9 mouse cellular contexts compared by ENCODE assay signal in genomic region chr9:64385511-64386465, GRCm38 (mm10). TPM values are rescaled to one million over a fixed set of nuclear protein-coding genes. Genes with fewer than 3 reads are reported as not detected.
A peak's percentile ranks its signal among the peaks of the same experiment; 100 is the strongest.
DNase-seq lines count a peak whose midpoint lies in the region; ATAC-seq and TF ChIP-seq lines count a peak whose summit lies in the region.
"Had no signal": no experiment of that assay in that cellular context is flagged by ENCODE, and none has a peak within 500 bp of the region (broad histone marks: within the 10 kb centered on the region; RNA-seq: fewer than 3 reads in every experiment).

Megf11 (plus strand) TSS chr9:64385626.

- peaks cover 27% of the 10 kb centered on the region for H3K4me1 ChIP-seq in cerebellum, adult 2 months (ENCODE audit: control insufficient read depth, insufficient read depth, low read length)
- H3K4me1 ChIP-seq in lung, embryonic 15.5 days = peaks cover 39% of the 10 kb centered on the region

- no peaks in the 10 kb centered on the region for H3K9me3 ChIP-seq in lung, embryonic 15.5 days

- TF ChIP-seq CTCF in cerebellum, adult 2 months (IDR thresholded peaks at IDR 0.05; ENCODE audit: borderline replicate concordance, insufficient read depth, low read depth, low read length) = no peak

- H3K27me3 ChIP-seq in cerebellum, adult 2 months (ENCODE audit: control insufficient read depth, insufficient read depth, low read length) = no peaks in the 10 kb centered on the region
- H3K27me3 ChIP-seq in lung, embryonic 15.5 days = peaks cover 62% of the 10 kb centered on the region

- peak within 1 kb of the TSS; percentile 43 for H3K9ac ChIP-seq in lung, embryonic 15.5 days

- TF ChIP-seq POLR2A in cerebellum, adult 2 months (IDR thresholded peaks at IDR 0.05; ENCODE audit: borderline replicate concordance, insufficient read depth, low read length) = peak; percentile 68

- H3K36me3 ChIP-seq in lung, embryonic 15.5 days = no peaks in the 10 kb centered on the region

- peak within 1 kb of the TSS; percentile 97 for H3K27ac ChIP-seq in cerebellum, adult 2 months (ENCODE audit: insufficient read depth, low read length)
- no peak within 1 kb of the TSS for H3K27ac ChIP-seq in lung, embryonic 15.5 days
- H3K27ac ChIP-seq: macrophage had no signal

- H3K4me3 ChIP-seq in cerebellum, adult 2 months (replicated peaks; ENCODE audit: insufficient read depth, low read depth, low read length) = peak within 1 kb of the TSS; percentile 92
- peak within 1 kb of the TSS; percentile 55 for H3K4me3 ChIP-seq in lung, embryonic 15.5 days

- WGBS in cerebellum, adult 2 months = 1% methylated on average over 93 of the region's 93 CpGs
- 2% methylated on average over 75 of the region's 93 CpGs for WGBS in lung, embryonic 15.5 days

- H3K4me2 ChIP-seq in lung, embryonic 15.5 days = peak within 1 kb of the TSS; percentile 100

- no peak for DNase-seq in layer of hippocampus, adult 18-20 months (ENCODE audit: low spot score in 2 of 2)
- no peak for DNase-seq in layer of hippocampus, adult 9-10 months (ENCODE audit: low spot score)
- peak; percentile 79 to 80 for DNase-seq in cerebellum, adult 2 months
- peak; percentile 57 for DNase-seq in forelimb bud, embryonic 11.5 days (ENCODE audit: low read depth, low spot score)
- peak; percentile 14 to 44 for DNase-seq in kidney, postnatal 36 days
- peak; percentile 58 for DNase-seq in right cerebral cortex, postnatal 14 days
- DNase-seq in spleen, postnatal 36 days (ENCODE audit: low spot score in 2 of 2) = no peak

- peak; percentile 48 for ATAC-seq in lung, embryonic 15.5 days (ENCODE audit: borderline replicate concordance, extremely low read depth, low FRiP score, low TSS enrichment)

RNA-seq across cellular contexts. Expression of gene Megf11, which starts in this region (rescaled TPM):
- total RNA-seq in layer of hippocampus, adult 18-20 months (2021) = 10 to 100 TPM; 12.7 to 14.3 TPM
- polyA plus RNA-seq in cerebellum, adult 2 months (2012; rRNA removed) = 66.9 and 85.2 TPM in 2 replicates
- polyA plus RNA-seq in lung, embryonic 15.5 days (2015; fragmentation: Nextera tagmentation; extraction: Ambion mirVana) = 0.93 and 1.0 TPM in 2 replicates
- polyA plus RNA-seq: macrophage had no signal

Comparison
In these comparisons a context has a peak if more than half of its experiments do, and no peak if none do; other contexts are left out.
1. RNA of gene Megf11 (polyA plus RNA-seq): 66.9 to 85.2 TPM in cerebellum, adult 2 months; 0.93 to 1.0 TPM in lung, embryonic 15.5 days; every median in the first group is over 10 times any median in the second.
2. DNase-seq: peak in cerebellum, adult 2 months (2 of 2), forelimb bud, embryonic 11.5 days (single experiment), kidney, postnatal 36 days (2 of 2) and right cerebral cortex, postnatal 14 days (single experiment); none in layer of hippocampus, adult 18-20 months (0 of 2), layer of hippocampus, adult 9-10 months (single experiment) and spleen, postnatal 36 days (0 of 2).